19 mouse cellular contexts compared by ENCODE assay signal in genomic region chr3:109254001-109254630, GRCm38 (mm10).
DNase-seq lines count a peak whose midpoint lies in the region; ATAC-seq and TF ChIP-seq lines count a peak whose summit lies in the region.
"Had no signal": no experiment of that assay in that cellular context is flagged by ENCODE, and none has a peak within 500 bp of the region (broad histone marks: within the 10 kb centered on the region; RNA-seq: fewer than 3 reads in every experiment).

No protein-coding gene starts in this region.

- no peak for ATAC-seq in liver, postnatal 0 days
- no peak for ATAC-seq in erythroid progenitor cell, adult 5-6 weeks (replicated peaks; ENCODE audit: low FRiP score, poor library complexity, severe bottlenecking)
- ATAC-seq in cerebellum, adult (ENCODE audit: insufficient number of reproducible peaks, low FRiP score, low TSS enrichment), result no peak
- ATAC-seq: forebrain, embryonic 13.5 days; liver, embryonic 12.5 days; midbrain, embryonic 15.5 days had no signal

- H3K9ac ChIP-seq in liver, adult 2 months (ENCODE audit: low read depth, low read length), result no peak overlapping the region
- no peak overlapping the region for H3K9ac ChIP-seq in liver, postnatal 0 days (replicated peaks)
- H3K9ac ChIP-seq: forebrain, embryonic 13.5 days; hindbrain, embryonic 15.5 days; liver, embryonic 12.5 days; midbrain, embryonic 15.5 days; neural tube, embryonic 12.5 days had no signal

- TF ChIP-seq EP300 in liver, postnatal 0 days (IDR thresholded peaks at IDR 0.05; ENCODE audit: low read depth), result no peak

- no peak overlapping the region for H3K4me3 ChIP-seq in liver, adult 2 months (ENCODE audit: insufficient read depth, low read depth, low read length)
- no peak overlapping the region for H3K4me3 ChIP-seq in liver, postnatal 0 days (ENCODE audit: low read depth, low read length)
- H3K4me3 ChIP-seq: forebrain, embryonic 13.5 days; hindbrain, embryonic 15.5 days; liver, embryonic 12.5 days; midbrain, embryonic 15.5 days; neural tube, embryonic 12.5 days had no signal

- H3K9me3 ChIP-seq in liver, postnatal 0 days (ENCODE audit: low read length), result no peaks in the 10 kb centered on the region
- H3K9me3 ChIP-seq: forebrain, embryonic 13.5 days; hindbrain, embryonic 15.5 days; liver, embryonic 12.5 days; midbrain, embryonic 15.5 days; neural tube, embryonic 12.5 days had no signal

- 0 out of 2 replicates have a peak, but pooled peaks cover 4% of the 10 kb centered on the region for H3K4me1 ChIP-seq in liver, adult 2 months (ENCODE audit: control insufficient read depth, insufficient read depth, low read length)
- no peaks in the 10 kb centered on the region for H3K4me1 ChIP-seq in liver, postnatal 0 days (ENCODE audit: insufficient read depth)
- H3K4me1 ChIP-seq: forebrain, embryonic 13.5 days; hindbrain, embryonic 15.5 days; midbrain, embryonic 15.5 days; neural tube, embryonic 12.5 days had no signal

- 80% methylated on average over 9 of the region's 9 CpGs for WGBS in liver, adult 2 months
- 65% methylated on average over 9 of the region's 9 CpGs for WGBS in liver, postnatal 0 days (ENCODE audit: insufficient replicate concordance)

- no peaks in the 10 kb centered on the region for H3K27me3 ChIP-seq in liver, adult 2 months (ENCODE audit: control insufficient read depth, insufficient read depth, low read length)
- H3K27me3 ChIP-seq in liver, postnatal 0 days (ENCODE audit: insufficient read depth, low read length), result no peaks in the 10 kb centered on the region
- H3K27me3 ChIP-seq: forebrain, embryonic 13.5 days; hindbrain, embryonic 15.5 days; liver, embryonic 12.5 days; midbrain, embryonic 15.5 days; neural tube, embryonic 12.5 days had no signal

- TF ChIP-seq CTCF in liver, adult 2 months (IDR thresholded peaks at IDR 0.05; ENCODE audit: low read depth, low read length), result no peak
- no peak for TF ChIP-seq CTCF in liver, postnatal 0 days (IDR thresholded peaks at IDR 0.05; ENCODE audit: low read depth)

- no peak overlapping the region for H3K27ac ChIP-seq in liver, adult 2 months (replicated peaks; ENCODE audit: insufficient read depth, low read depth, low read length)
- H3K27ac ChIP-seq in liver, postnatal 0 days (ENCODE audit: low read depth), result no peak overlapping the region
- H3K27ac ChIP-seq: forebrain, embryonic 13.5 days; hindbrain, embryonic 15.5 days; liver, embryonic 12.5 days; midbrain, embryonic 15.5 days; neural tube, embryonic 12.5 days; stomach, postnatal 0 days had no signal

- DNase-seq in adrenal gland, adult 2 months, result peak; percentile 52
- no peak for DNase-seq in adrenal gland, postnatal 25 days
- peak; percentile 10 for DNase-seq in liver, adult 2 months (ENCODE audit: extremely low read depth, low read depth, low spot score)
- DNase-seq in liver, postnatal 0 days, result no peak
- peak; percentile 37 for DNase-seq in fibroblast of lung, adult 2 months (ENCODE audit: low read depth)
- DNase-seq in retina, embryonic 14.5 days (ENCODE audit: low spot score), result peak; percentile 86
- DNase-seq: B cell, adult 2 months; cerebellum, postnatal 14 days; kidney, adult 9 months; spleen, adult 18-20 months; thymus, postnatal 36 days had no signal

- H3K36me3 ChIP-seq in liver, adult 2 months (ENCODE audit: control insufficient read depth, insufficient read depth, low read length), result no peaks in the 10 kb centered on the region
- H3K36me3 ChIP-seq in liver, postnatal 0 days (replicated peaks; ENCODE audit: insufficient read depth, low read length), result no peaks in the 10 kb centered on the region
- H3K36me3 ChIP-seq: hindbrain, embryonic 15.5 days; liver, embryonic 12.5 days; midbrain, embryonic 15.5 days; neural tube, embryonic 12.5 days had no signal

- H3K4me2 ChIP-seq in liver, postnatal 0 days (ENCODE audit: low read depth, low read length), result no peak overlapping the region
- H3K4me2 ChIP-seq: forebrain, embryonic 13.5 days; hindbrain, embryonic 15.5 days; liver, embryonic 12.5 days; midbrain, embryonic 15.5 days; neural tube, embryonic 12.5 days had no signal

- TF ChIP-seq POLR2A in liver, adult 2 months (IDR thresholded peaks at IDR 0.05; ENCODE audit: extremely low read depth, insufficient read depth, low read length), result no peak

- no peaks in the 10 kb centered on the region for H3K79me2 ChIP-seq in liver, adult 2 months (ENCODE audit: control insufficient read depth, insufficient read depth, low read length)

Comparison
In these comparisons a context has a peak if more than half of its experiments do, and no peak if none do; other contexts are left out.
1. DNase-seq: peak in adrenal gland, adult 2 months (single experiment), liver, adult 2 months (single experiment), fibroblast of lung, adult 2 months (single experiment) and retina, embryonic 14.5 days (single experiment); none in adrenal gland, postnatal 25 days (single experiment) and liver, postnatal 0 days (single experiment).